Mouse (Mus musculus) spleen, postnatal 4 days (tissue): ENCODE measurements around the gene Pparg.

Experiments
- DNase-seq, 2 experiments: peaks; one replicate each; pipeline ENCODE4 v3.0.0; 2022; ENCODE audit warnings: low spot score in 2 of 2

Gene Pparg

GRCm38 (mm10) chr6:115463338-115463737 is 102.6 kb downstream of the Pparg start:
- no peak for DNase-seq

GRCm38 (mm10) chr6:115464661-115465060 is 103.9 kb downstream of the Pparg start:
- DNase-seq, result no peak

- DNase-seq, result no peak
Observed at GRCm38 (mm10) chr6:115465463-115465862, 104.7 kb downstream of the Pparg start.

GRCm38 (mm10) chr6:115465876-115466275 is 105.1 kb downstream of the Pparg start:
- no peak for DNase-seq

- DNase-seq, result no peak
Observed at GRCm38 (mm10) chr6:115466601-115467000, 105.8 kb downstream of the Pparg start.

- DNase-seq, result no peak
Observed at GRCm38 (mm10) chr6:115469666-115470581, 109.2 kb downstream of the Pparg start.

GRCm38 (mm10) chr6:115471956-115472355 is 111.2 kb downstream of the Pparg start:
- no peak for DNase-seq

- no peak for DNase-seq
Observed at GRCm38 (mm10) chr6:115477081-115477695, 116.4 kb downstream of the Pparg start.

- DNase-seq, result no peak
Observed at GRCm38 (mm10) chr6:115479963-115480321, 119.2 kb downstream of the Pparg start.

- DNase-seq, result peak in 1 of 2 experiments; percentile 37
Observed at GRCm38 (mm10) chr6:115480322-115481017, 119.7 kb downstream of the Pparg start.

GRCm38 (mm10) chr6:115481018-115481354 is 120.2 kb downstream of the Pparg start:
- no peak for DNase-seq

GRCm38 (mm10) chr6:115481603-115482002 is 120.9 kb downstream of the Pparg start:
- no peak for DNase-seq

- peak in 1 of 2 experiments; percentile 54 for DNase-seq
Observed at GRCm38 (mm10) chr6:115485635-115486034, 124.9 kb downstream of the Pparg start.

GRCm38 (mm10) chr6:115489831-115490230 is 129.1 kb downstream of the Pparg start:
- peak; percentile 8 to 54 for DNase-seq

- DNase-seq, result no peak
Observed at GRCm38 (mm10) chr6:115492952-115493613, 132.3 kb downstream of the Pparg start.

GRCm38 (mm10) chr6:115493824-115494223 is 133.1 kb downstream of the Pparg start:
- no peak for DNase-seq

GRCm38 (mm10) chr6:115499540-115499939 is 138.8 kb downstream of the Pparg start:
- DNase-seq, result no peak

GRCm38 (mm10) chr6:115500234-115500633 is 139.5 kb downstream of the Pparg start:
- no peak for DNase-seq

GRCm38 (mm10) chr6:115501131-115501530 is 140.4 kb downstream of the Pparg start:
- DNase-seq, result no peak

- DNase-seq, result no peak
Observed at GRCm38 (mm10) chr6:115503038-115503437, 142.3 kb downstream of the Pparg start.

- DNase-seq, result no peak
Observed at GRCm38 (mm10) chr6:115503549-115504159, 142.9 kb downstream of the Pparg start.

- no peak for DNase-seq
Observed at GRCm38 (mm10) chr6:115504160-115504558, 143.4 kb downstream of the Pparg start.
